Mouse (Mus musculus) spleen, embryonic (tissue): ENCODE measurements around the gene Tmem199.

ENCODE experiments used
- CTCF ChIA-PET: fragments of 350-600 bp; sonication (Branson Sonifier 250); formaldehyde crosslinking; loops from one replicate; lab custom pipeline; 2022; lab: Charles Lee

Gene Tmem199

DNA sequence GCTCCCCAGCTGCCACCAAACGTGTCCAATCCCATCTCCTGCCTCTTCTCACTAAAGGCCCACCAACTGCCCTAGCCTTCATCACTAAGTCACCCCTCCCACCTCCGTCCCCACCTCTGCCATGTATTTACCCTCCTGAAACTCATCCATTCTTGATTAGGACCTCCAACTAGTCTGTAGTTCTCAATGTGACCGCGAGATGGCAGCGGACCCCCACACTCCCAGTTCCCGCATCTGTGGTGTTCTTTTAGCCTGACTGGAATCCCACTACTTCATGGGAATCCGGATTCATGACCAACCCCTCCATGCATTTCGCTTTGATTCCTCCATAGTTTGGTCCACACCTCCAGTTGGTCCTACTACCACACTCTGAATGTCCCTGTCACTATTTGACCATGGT is 23.8 kb downstream of the Tmem199 start:
- CTCF ChIA-PET = no interaction called here

DNA sequence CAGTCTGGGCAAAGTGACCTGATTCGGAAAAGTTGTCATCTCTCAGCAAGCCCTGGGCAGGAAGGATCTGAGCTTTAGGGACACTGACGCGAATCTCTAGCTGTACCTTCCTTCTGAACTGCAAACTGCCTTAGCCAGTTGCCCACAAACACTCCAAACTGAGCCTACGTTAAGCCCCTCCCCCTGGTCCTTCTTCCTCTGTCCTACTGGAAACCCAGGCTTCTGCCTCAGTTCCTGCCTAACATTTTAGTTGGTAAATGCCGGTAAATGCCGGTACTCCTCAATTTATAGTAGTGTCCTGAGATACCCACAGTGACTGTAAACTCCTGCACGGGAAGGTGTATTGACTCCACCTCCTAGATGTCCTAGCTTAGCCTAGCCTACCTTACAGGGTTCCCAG is 28.3 kb downstream of the Tmem199 start:
- CTCF ChIA-PET = no interaction called here

DNA sequence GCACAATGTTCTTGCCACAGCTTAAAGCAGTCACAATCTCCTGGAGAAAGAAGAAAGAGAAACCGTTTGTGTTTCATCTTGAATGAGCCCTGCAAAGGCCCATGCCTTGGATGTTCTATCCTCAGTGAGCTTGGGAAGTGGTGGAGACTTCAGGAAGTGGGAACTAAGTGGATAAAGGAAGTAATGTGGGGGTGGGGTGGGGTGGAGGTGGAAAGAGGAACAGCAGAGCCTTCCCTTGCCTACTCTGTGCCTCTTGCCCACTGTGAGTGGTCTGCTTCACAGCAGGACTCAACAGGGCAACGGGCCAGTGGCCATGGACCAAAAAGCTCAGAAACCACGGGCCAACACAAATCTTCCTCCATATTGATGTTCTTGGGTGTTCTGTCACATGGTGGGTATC is 36.7 kb downstream of the Tmem199 start:
- CTCF ChIA-PET = interaction anchor here (0.6 kb wide), 1 partner anchor 1730 kb away, joined by 3 read pairs; no protein-coding TSS in a partner anchor

DNA sequence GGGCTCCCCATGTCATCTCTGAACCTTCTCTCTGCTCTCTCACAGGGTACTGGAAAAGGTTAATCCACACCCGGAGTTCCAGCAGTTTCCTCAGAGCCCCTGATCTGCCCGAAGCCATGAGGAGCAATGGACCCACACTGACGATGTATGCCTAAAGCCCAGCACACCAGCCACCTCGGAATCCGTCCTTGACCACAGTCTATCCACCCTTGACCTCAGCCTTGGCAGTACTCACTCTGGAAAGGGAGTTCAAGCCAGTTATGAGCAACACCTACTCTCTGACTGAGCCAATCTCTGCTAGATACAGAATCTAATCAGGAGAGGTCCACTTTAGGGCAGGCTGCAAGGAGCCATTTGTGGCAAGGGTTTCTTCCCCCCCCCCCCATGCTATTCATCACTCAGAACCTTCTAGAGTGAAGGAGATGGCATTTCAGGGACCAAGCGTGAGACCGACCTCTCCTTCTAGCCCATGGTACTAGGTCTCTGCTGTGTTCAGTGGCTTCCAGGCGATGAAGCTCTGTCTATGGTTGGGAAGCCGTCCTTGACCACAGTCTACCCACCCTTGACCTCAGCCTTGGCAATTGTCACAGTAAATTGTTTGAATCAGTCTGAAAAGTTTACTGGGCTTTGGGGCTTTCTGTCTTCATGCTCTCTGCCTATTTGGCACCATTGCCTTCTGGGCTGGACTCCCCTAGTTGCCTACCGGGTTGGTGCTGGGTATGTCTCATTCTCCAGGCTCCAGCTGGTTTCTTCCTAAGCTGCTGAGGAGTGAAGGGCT is 40.5 kb downstream of the Tmem199 start:
- CTCF ChIA-PET = interaction anchor here (0.6 kb wide), 1 partner anchor 1713 kb away, joined by 3 read pairs; no protein-coding TSS in a partner anchor

DNA sequence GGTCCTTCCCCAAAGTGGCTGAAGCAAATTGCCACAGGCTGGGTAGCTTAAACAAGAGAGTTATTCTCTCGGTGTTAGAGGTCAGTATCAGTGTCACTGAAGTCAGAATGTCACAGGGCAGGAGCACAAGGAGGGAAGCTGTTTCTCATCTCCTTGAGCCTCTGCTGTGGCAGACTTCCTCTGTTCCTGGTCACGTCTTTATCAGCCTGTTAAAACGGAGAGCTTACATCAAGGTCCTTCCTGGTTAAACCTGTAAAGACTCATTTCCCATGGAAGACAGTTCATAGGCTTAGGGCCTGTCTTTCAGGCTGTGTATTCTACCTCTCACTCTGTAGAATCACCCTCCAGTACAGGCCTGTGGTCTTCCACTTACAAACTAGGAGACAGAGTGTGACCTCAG is 44.0 kb downstream of the Tmem199 start:
- CTCF ChIA-PET = interaction anchor here (0.6 kb wide), 1 partner anchor 61 kb away, joined by 3 read pairs; no protein-coding TSS in a partner anchor

DNA sequence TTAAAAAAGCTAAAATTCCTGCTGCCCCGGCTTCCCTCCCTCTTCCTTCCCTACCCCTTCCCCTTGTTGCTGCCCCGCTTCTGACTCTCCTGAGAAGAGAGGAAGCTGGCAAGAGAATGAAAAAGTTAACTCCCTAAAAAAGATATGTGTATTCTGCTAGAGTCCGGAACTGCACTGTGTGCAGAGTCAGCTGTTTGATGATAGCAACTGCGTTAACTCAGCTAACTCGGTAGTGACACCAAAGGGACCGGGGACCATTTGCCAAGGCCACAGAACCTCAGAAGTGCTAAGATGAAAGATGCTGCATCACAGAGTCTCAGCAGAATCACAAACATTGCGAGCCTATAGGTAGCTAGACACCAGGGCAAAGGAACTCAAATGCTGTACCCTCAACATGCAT is 44.5 kb downstream of the Tmem199 start:
- CTCF ChIA-PET = interaction anchor here (0.6 kb wide), 1 partner anchor 62 kb away, joined by 3 read pairs; no protein-coding TSS in a partner anchor

DNA sequence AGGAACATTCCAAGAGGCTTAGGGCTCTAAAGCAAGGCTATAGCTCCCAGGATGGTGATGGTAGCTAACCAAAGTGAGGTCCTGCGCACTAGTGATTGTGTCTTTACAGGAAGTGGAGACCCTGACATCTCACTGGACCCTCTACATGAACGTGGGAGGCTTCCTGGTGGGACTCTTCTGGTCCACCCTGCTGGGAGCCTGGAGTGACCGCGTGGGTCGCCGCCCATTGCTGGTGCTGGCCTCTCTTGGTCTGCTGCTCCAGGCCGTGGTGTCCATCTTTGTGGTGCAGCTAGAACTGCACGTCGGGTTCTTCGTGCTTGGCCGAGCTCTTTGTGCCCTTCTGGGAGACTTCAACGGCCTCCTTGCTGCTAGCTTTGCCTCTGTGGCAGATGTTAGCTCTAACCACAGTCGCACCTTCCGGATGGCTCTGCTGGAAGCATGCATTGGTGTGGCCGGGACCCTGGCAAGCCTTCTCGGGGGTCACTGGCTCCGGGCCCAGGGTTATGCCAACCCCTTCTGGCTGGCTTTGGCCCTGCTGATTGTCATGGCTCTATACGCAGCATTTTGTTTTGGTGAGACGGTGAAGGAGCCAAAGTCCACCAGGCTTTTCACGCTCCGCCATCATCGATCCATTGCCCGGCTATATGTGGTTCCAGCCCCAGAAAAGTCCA is 45.6 kb downstream of the Tmem199 start:
- CTCF ChIA-PET = interaction anchor here (1.1 kb wide), 1 partner anchor 395 kb away, joined by 3 read pairs; no protein-coding TSS in a partner anchor

DNA sequence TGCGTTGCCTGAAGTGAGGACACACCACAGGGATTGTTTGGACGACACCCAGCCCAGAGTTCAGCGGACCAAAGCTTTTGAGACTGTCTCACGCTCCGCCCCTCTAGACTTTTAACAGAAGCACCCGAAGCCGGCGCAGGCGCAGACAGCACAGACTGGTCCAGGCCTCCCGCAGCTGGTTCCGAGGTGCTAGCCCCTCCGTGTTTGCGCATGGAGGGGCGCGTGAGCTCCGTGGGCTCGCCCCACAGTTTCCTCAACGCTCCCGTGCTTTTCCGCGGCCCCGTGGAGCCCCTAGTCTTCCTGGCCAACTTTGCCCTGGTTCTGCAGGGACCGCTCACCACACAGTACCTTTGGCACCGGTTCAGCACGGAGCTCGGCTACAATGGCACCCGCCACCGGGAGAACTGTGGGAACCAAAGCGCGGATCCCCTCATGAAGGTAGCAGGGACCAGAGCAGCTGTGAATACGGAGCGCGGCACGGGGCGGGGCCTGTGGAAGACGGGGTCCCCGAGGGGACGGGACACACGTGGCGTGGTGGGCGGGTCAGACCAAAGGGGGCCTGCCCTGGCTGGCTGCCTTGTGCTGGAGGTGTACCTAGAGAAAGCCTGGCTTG is 46.3 kb downstream of the Tmem199 start, which contains the start of gene Slc46a1:
Gene Slc46a1, plus strand, starts transcription at position 130 of the 613 bp plus-strand sequence.
- CTCF ChIA-PET = interaction anchor here (1.1 kb wide), 1 partner anchor 395 kb away, joined by 3 read pairs; no protein-coding TSS in a partner anchor

DNA sequence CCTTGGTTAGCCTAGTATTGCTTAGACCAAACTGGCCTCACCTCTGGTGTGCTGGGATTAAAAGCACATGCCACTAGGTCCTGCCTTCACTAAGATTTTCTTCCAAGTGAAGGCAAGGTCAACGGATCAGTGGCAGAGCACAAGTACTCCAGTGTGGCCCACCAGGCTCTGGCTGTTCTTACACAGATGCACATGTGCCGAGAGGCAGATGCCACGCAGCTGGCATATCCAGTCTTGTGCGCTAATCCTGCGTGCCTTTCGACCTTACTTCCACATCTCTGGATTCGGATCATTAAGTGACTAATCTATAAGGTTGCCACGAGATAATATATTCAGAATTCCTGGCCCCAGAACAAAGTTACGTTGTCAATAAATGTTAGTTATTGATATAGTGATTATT is 46.9 kb downstream of the Tmem199 start:
- CTCF ChIA-PET = interaction anchor here (1.1 kb wide), 1 partner anchor 396 kb away, joined by 3 read pairs; no protein-coding TSS in a partner anchor

DNA sequence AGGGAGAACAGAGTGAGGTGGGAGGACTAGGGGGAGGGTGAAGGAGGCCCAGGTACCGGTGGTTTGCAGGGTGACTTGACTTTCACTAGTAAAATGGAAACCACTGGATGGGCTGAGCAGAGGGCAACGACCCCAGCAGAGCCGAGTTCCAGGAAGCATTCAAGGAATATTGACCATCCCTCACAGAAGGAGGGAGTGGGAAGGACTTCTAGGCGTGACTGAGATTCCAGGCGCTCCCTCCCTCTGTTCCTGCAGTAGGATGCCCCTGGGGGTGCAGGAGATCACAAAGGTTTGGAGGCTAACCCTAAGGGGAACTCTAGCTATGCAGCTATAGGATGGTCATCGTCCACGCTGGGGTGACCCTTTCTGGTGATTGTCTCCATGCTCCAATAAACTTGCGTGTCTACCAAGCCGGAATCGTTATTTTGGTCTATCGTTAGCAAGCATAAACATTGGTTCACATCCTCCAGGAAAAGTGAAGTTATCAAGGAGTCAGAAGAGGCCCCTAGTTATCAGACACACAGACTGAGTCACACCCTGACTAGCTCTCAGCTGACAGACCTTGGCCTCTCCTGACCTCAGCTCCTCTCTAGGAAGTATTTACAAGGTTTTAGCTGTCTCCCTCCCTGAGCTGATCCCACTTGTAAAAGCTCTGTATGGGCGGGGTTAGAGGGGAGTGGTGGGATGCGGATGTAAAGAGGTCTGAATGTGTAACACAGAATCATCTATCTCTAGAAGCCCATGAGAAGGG is 48.5 kb downstream of the Tmem199 start:
- CTCF ChIA-PET = no interaction called here

DNA sequence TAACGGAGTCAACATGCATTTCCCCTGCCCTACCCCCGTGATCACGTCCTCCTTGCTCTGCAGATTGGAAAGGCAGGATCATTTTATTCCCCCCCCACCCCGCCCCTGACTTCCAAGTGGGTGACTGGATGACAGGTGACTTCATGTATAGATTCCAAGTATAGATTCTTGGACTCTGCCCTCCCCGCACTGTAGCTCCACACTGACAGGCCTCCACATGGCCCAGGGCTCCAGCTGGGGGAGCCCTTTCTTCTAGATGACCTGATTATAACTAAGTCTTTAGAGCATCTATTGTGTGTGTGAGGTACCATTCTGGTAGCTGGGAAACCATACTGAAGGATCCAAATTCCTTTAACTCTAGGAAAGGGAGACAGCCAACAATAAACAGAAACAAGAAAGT is 49.3 kb downstream of the Tmem199 start:
- CTCF ChIA-PET = no interaction called here

DNA sequence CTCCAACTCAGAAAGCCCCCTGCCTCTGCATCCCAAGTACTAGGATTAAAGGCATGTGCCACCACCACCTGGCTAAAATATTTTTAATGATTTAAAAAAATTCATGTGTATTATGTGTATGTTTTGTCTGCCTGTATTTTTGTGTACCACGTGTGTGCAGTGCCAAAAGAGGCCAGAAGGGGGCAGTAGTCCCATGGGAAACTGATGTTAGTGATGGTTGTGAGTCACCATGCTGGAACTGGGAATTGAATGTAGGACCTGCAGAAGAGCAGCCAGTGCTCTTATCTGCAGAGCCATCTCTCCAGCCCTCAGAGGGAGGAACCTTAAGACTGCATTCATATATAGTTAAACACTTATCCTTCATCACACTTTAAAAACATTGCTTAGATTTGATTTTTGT is 50.1 kb downstream of the Tmem199 start:
- CTCF ChIA-PET = no interaction called here

DNA sequence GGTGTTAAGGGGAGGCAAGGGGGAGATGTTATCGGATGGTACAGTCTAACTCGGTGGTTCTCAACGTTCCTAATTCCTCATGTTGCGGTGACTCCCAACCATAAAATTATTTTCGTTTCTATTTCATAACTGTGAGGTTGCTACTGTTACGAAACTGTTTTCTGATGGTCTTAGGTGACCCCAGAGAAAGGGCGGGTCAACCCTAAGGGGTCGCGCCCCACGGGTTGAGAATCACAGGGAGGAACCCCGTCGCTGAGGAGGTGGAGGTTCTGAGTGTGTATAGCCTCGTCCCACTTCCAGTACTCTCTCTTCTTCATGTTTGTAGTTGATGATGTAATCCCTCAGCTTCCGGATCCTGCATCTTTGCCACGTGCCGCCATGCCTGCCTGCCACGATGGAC is 53.2 kb downstream of the Tmem199 start:
- CTCF ChIA-PET = no interaction called here
